Mouse (Mus musculus): ENCODE measurements around the gene Tmem89. TPM values are rescaled to one million over a fixed set of nuclear protein-coding genes. Genes with fewer than 3 reads are reported as not detected.

The Tmem89 gene
- total RNA-seq, 2 experiments from 2014 or later, result not detected

Other genes with a start within 250 kb of the Tmem89 start
- gene Prkar2a, start 225.3 kb upstream of the Tmem89 start, total RNA-seq (2021), result 10 to 100 TPM; 44.8 to 49.0 TPM
- 100 to 1,000 TPM; 240 to 270 TPM for gene Ip6k2, start 130.8 kb upstream of the Tmem89 start, total RNA-seq (2021)
- 10 to 100 TPM; 75.6 to 78.8 TPM for gene Nckipsd, start 106.3 kb upstream of the Tmem89 start, total RNA-seq (2021)
- 10 to 100 TPM; 54.6 to 58.6 TPM for gene Celsr3, start 88.3 kb upstream of the Tmem89 start, total RNA-seq (2021)
- 10 to 100 TPM; 13.8 to 16.1 TPM for gene Slc26a6, start 61.3 kb upstream of the Tmem89 start, total RNA-seq (2021)
- 100 to 1,000 TPM; 346 to 356 TPM for gene Uqcrc1, start 22.0 kb downstream of the Tmem89 start, total RNA-seq (2021)
- 1 to 10 TPM; 1.9 to 2.3 TPM for gene Col7a1, start 39.0 kb downstream of the Tmem89 start, total RNA-seq (2021)
- under 1 TPM; 0.47 to 0.76 TPM for gene Ucn2, start 71.4 kb downstream of the Tmem89 start, total RNA-seq (2021)
- 10 to 100 TPM; 12.1 to 17.5 TPM for gene Pfkfb4, start 77.2 kb downstream of the Tmem89 start, total RNA-seq (2021)
- gene Shisa5, start 123.9 kb downstream of the Tmem89 start, total RNA-seq (2021), result 10 to 100 TPM; 46.0 to 56.0 TPM
- 10 to 100 TPM; 14.6 to 16.6 TPM for gene Trex1, start 145.1 kb downstream of the Tmem89 start, total RNA-seq (2021)
- 10 to 100 TPM; 23.7 to 28.0 TPM for gene Atrip, start 159.5 kb downstream of the Tmem89 start, total RNA-seq (2021)
- gene Ccdc51, start 167.9 kb downstream of the Tmem89 start, total RNA-seq (2021), result 1 to 10 TPM; 8.7 to 9.3 TPM
- 100 to 1,000 TPM; 286 to 308 TPM for gene Tma7, start 168.0 kb downstream of the Tmem89 start, total RNA-seq (2021)
- gene Plxnb1, start 180.8 kb downstream of the Tmem89 start, total RNA-seq (2021), result 10 to 100 TPM; 70.4 to 76.5 TPM
- gene Fbxw21, start 247.4 kb downstream of the Tmem89 start, total RNA-seq (2021), result not detected

Data from layer of hippocampus, adult 18-20 months (tissue).